Mouse (Mus musculus): ENCODE measurements around the gene Fbxo28.
A peak's percentile ranks its signal among the peaks of the same experiment; 100 is the strongest.
"Not testable (repeated sequence)": the region's sequence is repeated elsewhere in the genome, so short reads cannot be mapped to it uniquely, and the experiment has no call there.

The Fbxo28 gene

DNA sequence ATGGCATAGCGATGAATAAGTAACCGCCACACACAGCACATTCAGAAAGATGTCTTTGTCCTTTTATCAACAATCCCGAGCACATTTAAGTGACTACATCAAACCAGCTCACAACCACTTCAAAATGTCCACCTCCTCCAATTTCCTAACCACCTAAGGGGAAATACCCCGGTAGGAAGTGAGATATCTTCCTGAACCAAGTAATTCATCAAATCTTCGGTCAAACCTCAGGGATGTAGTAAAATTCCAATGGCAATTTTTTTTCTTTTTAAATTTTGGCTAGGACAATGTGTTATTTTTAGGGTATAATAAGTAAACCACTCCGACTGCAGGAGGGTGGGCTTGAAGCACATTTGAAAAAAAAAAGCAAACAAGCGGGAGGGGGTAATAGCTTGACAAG lies 1.1 kb downstream of the Fbxo28 start:
- DNase-seq (ENCODE audit: low spot score), result no peak

DNA sequence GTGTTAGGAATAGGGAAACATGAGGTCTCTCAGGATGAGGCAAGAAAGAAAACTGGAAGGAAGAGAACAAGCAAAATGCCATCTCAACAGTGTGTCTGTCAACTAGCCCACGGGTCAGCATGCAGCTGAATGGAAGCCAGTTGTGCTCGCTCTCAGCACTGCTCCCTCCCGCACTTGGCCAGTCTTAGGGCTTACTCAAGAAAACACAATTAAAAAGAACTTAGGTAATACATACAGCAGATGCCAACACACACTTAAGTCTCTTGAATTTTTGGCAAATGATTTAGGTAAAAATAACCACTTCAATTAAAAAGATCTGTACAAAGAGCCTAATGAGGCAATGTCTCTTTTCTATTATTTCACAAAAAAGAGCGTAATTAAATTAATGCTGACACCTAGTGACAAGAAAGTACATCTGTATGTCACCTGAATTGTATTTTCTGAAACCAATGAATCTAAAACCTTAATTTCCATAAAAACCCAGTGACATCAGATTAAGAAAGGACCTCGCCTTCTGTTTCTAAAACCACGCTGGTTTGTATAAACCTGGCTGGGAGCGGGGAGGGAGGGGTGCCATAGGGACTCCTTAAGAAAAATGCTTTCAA lies 2.4 kb downstream of the Fbxo28 start:
- DNase-seq (ENCODE audit: low spot score), result no peak

DNA sequence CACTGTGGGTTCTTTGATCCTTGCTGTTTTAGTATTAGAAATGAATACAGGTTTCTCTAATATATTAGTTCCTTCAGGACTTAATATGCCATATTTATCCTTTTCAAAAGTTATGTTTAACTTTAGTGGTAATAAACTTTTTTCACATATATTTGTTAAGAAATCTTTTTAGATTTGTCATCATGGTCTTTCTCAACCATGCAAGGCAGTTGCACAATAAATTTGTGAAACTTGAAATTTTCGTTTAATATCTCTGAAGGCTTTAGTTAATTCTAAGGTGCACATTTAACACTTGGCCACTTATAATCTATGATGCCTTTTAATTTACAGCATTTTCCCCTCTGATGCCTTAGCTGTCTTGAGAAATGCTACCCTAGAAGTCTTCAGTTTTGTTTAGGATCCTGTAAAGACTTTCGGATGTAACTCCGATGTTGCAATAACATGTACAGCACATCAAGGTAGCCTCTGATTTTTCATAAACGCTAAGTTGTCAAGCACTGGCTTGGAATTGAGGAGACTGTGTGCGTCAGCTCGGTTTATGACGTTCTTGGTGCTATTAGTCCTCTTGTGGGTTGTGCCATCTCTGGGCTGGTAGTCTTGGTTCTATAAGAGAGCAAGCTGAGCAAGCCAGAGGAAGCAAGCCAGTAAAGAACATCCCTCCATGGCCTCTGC lies 7.5 kb downstream of the Fbxo28 start:
- no peak for DNase-seq (ENCODE audit: low spot score)

DNA sequence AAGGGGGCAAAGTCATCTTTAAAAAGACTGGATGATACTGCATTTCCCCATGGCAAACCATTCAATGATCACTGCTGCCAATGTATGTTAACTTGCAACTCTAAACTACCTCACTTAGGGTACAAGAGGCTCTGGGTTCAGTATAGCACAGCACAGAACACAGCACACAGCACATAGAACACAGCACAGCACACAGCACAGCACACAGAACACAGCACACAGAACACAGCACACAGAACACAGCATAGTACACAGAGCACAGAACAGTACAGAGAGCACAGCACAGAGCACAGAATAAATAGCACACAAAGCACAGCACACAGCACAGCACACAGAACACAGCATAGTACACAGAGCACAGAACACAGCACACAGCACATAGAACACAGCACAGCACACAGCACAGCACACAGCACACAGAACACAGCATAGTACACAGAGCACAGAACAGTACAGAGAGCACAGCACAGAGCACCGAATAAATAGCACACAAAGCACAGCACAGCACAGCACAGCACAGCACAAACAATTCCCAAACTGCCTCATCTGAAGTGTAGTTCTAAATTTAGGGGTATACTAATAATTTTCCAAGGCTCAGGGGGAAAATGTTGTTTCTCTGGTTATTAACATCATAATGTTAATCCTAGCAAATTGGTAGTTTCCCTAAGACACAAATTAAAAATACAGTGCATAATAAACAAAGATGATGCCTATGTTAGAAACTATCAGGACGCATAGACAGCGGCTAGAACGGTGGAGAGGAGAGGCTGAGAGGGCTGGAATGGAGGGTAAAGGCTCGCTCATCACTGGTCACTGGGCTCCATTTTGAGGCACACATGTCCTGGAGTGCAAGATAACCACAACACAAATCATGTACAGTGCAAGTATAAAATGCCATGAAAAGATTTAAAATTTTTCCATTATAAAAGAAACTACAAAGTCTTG lies 9.1 kb downstream of the Fbxo28 start:
- DNase-seq (ENCODE audit: low spot score), result no peak

DNA sequence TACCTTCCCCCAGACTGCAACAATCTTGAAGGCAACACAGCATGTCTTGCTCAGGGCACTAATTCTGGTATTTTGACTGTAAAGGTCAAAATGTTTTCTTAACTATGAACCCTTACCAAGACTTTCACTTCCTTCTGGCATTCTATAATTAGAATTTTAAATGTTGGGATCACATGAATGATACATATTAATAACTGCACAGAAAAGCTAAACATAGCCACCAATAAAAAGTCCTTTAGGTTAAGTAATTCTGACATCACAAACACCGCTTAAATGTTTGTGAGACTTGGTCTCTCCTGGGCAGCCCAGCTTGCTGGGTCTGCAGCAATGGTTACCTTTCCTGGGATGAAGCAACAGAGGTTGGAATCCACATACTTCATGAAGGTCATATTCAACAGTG lies 15.5 kb downstream of the Fbxo28 start:
- no peak for DNase-seq (ENCODE audit: low spot score)

DNA sequence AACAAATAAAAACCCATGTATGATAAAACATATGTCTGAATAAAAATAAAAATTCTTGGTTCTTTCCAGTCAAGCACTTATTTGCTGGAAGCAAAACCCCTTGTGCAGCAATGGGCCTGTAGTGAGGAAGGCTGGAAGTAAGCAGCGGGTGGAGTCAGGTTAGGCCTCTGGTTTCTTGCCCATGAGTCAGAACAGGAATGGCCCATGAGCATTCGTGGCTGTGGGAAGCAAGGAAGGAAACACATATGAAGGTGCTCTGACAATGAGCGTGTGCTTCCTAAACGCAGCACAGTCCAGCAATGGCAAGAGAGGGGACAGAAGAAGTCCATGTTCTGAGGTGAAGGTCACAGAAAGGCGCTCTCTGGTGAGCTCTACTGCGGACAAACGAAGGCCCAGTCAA lies 16.9 kb downstream of the Fbxo28 start:
- no peak for DNase-seq (ENCODE audit: low spot score)

DNA sequence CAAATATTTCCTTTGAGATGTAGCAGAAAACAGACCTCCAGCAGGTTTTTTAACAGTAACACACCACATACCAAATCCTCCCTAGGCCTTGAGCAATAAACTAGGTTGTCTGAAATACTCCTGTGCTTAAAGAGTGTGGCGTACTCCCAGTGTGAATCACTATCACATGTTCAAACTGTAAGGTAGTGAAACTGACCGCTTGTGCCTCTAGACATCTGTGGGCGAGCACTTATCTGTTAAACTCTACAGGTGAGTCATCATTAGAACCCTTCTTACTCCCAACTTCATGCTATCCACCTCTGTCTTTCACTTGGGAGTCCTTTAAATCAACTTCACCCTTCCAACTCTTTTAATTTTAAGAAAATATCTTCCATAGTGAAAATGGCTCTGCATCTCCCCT lies 18.3 kb downstream of the Fbxo28 start:
- no peak for DNase-seq (ENCODE audit: low spot score)

DNA sequence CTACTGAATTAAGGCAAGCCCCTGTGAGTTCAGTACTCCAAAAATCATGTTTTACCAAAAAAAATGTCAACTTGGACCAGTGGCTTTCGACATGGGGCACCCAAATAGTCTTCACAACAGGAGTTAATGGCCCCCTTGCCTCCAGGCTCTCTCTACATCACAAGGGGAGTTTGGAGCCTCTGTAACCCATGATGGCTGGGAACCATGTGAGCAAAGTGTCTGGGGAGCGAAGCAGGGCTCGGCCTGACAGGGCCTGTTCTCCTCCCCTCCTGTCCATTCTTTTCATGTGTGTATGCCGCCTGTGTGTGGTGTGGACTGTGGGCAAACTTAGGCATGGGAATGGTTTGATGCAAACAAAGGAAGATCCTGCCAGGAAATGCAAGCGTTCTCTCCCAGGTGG lies 27.2 kb downstream of the Fbxo28 start:
- no peak for DNase-seq (ENCODE audit: low spot score)

DNA sequence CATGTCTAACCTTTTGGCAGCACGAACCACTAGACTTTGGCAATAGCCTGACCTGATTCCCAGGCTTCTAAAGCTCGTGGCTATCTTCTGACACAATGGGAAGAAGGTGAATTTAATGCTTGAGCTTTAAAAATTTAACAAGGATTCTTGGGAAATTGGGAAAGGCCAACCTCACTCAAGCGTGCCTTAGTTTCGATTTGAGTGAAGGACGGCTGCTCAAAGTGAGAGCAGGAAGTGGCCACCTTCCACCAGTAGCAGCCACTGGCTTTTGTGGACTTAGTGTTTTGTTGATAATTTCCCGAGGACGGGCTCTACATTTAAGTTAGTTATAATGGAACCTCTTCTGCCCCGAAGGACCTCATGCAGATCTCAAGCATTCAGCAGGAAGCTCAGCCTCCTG lies 28.2 kb downstream of the Fbxo28 start:
- DNase-seq (ENCODE audit: low spot score), result no peak

DNA sequence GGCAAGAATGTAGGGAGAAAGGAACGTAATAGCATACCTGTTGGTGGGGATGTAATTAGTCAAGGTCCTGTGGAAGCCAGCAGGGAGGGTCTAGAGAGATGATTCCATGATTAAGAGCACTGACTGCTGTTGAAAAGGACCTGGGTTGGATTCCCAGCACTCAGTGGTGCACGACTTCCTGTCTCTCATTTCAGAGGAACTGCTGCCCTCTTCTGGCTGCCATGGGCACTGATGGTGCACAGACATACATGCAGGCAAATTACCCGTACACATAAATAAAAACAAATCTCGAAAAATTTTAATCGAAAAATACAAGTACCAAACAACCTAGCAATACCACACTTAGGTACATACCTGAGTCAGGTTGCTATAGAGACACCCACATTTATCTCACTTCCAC lies 30.1 kb downstream of the Fbxo28 start:
- DNase-seq (ENCODE audit: low spot score), result no peak

DNA sequence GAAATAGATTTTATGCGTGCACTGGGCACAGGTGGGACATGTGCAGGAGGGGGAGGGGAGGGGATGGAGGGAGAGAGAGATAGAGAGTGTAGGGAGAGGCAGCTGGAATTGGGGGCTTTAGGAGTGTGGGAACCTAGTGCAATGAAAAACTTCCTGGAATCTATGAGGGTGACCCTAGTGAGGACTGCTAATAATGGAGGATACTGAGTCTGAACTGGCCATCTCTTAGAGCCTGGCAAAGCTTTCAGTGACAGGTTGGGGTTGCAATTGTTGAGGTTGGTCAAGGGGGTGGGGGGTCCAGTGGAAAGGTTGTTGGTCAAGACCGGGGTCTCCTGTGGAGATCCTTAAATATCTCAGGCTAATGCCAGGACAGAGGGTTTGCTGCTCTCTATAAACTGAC lies 31.1 kb downstream of the Fbxo28 start:
- DNase-seq (ENCODE audit: low spot score), result no peak

DNA sequence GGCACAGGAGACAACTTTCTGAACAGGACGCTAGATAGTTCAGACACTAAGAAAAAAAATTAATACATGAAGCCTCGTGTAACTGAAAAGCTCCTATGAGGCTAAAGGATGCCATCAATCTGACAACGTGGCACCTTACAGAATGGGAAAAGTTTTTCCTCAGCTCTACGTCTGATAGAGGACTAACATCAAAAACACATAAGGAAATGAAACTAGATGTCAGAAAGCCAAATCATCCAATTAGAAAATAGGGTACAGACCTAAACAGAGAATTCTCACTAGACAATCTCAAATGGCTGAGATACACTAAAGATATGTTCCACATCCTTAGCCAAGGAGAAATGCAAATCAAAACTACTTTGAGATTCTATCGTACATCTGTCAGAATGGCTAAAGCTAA lies 32.0 kb downstream of the Fbxo28 start:
- no peak for DNase-seq (ENCODE audit: low spot score)

DNA sequence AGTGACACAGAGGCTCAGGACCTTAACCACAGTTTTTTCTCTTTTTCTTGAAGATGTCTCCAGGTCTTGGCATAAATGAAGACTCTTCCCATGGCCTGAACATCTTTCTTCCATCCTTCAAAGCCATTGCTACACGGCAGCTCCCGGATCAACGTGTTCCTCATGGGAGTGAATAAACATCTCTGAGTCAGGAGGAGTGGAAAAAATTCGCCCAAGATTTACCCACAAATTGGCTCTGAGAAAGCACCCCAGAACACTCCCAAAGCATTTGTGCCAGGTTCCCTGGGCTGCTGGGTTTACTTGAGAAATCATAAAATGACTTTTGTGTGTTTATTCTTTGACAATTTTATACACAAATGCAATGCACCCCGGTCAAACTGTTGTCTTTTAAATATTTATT lies 38.5 kb downstream of the Fbxo28 start:
- DNase-seq (ENCODE audit: low spot score), result no peak

DNA sequence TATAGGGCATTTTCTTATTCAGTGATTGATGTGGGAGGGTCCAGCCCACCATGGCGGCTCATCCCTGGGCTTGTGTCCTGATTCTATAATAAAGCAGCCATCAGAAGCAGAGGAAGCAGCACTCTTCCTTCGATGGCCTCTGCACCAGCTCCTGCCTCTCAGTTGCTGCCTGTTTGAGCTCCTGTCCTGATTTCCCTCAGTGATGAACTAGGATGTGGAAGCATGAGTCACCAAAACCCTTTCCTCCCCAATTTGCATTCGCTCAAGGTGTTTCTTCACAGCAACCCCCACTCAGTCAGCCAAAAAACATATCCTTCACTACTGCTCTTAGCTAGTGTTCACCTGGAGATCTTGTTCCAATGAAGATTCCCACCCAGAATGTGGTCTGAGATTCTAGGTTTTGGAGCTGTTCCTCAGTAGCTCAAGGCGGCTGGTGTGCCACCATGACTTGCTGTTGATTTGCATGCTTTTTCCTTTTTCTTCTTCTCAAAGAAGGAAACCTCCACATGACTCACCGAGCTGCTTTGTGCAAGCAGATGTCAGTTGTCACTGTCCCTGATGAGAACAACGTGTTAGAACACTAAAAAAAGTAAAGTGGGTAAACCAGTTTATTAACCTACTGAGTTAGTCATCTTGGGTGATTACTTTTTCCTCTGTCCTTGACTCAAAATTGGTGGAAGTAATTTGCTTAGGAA lies 39.1 kb downstream of the Fbxo28 start:
- DNase-seq (ENCODE audit: low spot score), result no peak

DNA sequence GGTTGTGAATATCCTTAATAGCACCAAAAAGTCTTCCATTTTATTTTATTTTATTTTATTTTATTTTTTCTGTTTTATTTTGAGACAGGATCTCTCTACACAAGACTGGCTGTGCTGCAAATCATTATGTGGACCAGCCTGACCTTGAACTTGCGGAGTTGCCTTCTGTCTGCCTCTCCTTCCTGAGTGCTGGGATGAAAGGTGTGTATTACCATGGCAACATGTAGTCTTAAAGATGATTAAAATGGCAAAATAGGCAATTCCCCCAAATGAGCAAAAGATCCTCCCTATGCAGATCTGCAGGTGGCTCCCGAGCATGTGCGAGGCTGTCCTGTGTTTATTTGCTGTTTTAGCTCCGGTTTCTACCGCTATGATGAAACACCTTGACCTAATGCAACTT lies 43.6 kb downstream of the Fbxo28 start:
- DNase-seq (ENCODE audit: low spot score), result no peak

DNA sequence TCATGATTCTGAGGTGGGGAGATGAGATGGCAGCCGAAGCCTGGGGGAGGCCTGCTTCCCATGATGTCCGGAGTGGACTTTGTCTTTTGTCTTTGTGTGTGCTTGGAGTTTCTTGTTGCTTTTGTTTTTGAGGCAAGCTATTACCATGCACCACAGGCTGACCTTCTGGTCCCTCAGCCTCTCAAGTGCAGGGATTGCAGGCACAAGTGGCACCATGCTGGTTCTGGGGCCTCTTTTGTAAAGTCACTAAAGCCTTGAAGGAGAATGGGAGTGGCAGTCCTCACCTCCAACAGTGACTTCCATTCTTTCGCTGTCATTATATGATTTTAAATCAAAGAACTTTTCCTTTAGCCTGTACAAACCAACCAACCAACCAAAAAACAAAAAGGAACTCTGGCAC lies 44.2 kb downstream of the Fbxo28 start:
- DNase-seq (ENCODE audit: low spot score), result no peak

DNA sequence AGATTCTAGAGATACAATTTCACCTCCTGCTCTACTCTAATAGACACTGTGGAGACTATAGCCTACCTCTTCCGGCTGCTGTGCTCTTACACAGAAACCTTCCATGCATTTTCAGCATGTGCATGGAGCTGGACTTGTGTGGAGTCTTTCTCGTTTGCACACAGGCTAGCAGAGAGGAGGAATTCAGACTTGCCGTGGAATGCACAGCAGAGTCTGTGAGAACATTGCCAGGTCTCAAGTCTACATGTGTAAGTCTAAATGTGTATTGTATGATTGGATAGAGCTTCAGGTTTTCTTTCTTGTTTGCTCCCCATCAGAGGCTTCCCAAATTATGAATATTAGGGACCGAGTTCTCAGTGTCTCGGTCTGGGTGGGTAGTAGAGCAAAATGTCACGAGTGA lies 44.6 kb downstream of the Fbxo28 start:
- DNase-seq (ENCODE audit: low spot score), result no peak

DNA sequence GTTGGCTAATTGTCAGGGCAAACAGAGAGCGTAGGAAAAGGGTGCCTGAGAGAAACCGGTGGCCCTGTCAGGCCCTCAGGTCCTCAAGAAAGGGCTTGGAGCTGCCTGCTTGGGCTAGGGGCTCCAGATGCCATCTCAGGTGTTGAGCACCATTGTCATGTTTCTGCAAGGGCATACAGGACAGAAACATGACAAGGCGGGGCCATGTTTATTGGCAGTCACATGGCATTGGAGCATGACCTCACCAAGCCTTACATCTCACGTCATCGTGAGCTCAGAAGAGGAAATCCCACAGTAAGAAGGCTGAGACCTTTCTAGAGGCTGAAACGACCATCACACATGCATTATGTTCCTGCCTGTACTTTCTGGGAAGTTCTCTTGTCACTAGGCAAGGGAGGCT lies 45.3 kb downstream of the Fbxo28 start:
- DNase-seq (ENCODE audit: low spot score), result no peak

DNA sequence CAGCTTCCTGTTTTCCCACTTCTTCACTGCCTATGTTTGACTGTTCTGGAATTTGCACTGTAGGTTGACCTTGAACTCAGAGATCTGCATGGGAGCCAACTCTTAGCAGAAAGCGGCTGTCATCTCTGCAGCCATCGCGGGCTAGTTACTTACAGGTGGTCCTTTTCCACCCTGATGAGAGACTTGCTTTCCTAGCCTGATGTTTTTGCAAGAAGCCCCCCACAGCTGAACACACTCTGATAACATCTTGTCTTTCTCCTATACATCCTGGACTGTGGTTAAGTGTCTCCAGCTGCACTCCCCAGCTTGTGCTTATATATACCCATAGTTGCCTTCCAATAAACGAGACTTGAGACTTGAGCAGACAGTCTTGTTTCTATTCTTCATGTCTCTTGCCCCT lies 49.1 kb downstream of the Fbxo28 start:
- DNase-seq (ENCODE audit: low spot score), result peak; percentile 23

DNA sequence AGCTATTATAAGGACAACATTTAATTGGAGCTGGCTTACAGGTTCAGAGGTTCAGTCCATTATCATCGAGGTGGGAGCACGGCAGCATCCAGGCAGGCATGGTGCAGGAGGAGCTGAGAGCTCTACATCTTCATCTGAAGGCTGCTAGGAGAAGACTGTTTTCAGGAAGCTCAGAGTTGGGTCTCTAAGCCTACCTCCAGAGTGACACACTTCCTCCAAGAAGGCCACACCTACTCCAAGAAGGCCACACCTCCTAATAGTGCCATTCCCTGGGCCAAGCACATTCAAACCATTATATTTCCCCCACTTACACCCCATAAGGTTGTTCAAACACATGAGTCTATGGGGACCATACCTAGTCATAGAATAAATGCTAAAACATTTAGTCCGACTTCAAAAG lies 50.7 kb downstream of the Fbxo28 start:
- not testable (repeated sequence) for DNase-seq (ENCODE audit: low spot score)

DNA sequence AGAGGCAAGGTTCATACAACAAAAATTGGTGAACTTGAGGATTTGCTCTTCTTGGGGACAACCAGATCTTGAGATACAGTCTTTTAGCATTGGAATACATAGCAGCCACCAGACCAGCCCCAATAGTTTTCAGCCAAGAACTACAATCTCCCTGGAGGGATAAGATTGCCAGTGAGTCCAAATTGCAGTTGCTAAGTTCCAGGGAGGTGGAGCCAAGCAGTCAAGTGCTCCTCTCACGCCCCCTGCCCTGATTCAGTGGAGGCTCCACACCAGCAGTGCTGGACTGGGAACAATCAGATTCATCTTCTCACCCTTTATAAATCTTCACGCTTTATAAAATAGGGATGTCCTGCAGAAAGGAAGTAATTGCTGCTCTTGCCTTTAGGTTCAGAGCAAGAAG lies 51.6 kb downstream of the Fbxo28 start:
- DNase-seq (ENCODE audit: low spot score), result no peak

DNA sequence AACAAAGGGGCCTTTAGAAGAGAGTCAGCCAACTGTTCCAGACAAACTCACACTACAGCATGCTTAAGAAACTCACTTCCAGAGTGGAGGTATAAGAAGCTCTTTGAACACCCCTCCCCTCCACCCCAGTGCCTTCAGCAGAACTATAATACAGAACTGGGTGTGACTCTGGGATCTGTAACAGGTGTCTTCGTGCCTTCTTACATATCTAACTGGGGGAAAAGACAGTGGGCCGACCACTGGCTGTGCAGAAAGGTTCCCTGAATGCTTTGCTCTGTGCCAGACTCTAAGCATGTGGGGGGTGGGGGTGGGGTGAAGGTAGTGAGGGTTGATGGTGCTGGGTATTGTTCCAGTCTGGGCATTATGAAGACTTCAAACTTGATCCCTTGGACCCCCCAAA lies 52.8 kb downstream of the Fbxo28 start:
- DNase-seq (ENCODE audit: low spot score), result no peak

DNA sequence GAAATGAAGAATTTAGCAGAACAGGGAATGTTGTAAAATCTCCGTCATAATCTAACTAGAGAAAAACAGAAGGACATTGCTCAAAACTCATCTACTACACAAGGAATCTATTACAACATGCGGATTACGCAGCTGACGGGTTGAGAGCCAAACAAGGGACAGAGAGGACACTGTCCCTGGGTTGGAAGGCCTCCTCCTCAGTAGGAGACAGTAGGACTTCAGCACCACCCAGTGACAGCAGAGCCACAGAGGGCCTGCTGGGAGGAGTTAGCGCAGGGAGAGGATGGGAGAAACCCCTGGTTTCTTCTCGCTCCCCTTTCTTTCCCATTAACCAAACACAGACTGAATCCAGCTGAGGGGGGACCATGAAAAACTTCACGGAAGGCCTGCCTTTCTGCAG lies 53.6 kb downstream of the Fbxo28 start:
- no peak for DNase-seq (ENCODE audit: low spot score)

Measured in yolk sac, embryonic 10.5 days (tissue).